Mouse (Mus musculus) bone marrow, adult 2 months (tissue): Measurements from ENCODE around the gene Tedc1.

Experiments
- CTCF ChIP-seq: fragments of 200-500 bp; IDR thresholded peaks from 2 replicates; pipeline ENCODE4 v1.5.1; 2011; ENCODE audit warnings: low read length, control low read depth; ENCODE audit not compliant: control insufficient read depth, insufficient read depth
- POLR2A ChIP-seq: fragments of 200-500 bp; IDR thresholded peaks from 2 replicates; pipeline ENCODE4 v1.6.1; 2011; ENCODE audit warnings: low read depth, mild to moderate bottlenecking, control low read depth, low read length, borderline replicate concordance; ENCODE audit not compliant: control insufficient read depth

DNA sequence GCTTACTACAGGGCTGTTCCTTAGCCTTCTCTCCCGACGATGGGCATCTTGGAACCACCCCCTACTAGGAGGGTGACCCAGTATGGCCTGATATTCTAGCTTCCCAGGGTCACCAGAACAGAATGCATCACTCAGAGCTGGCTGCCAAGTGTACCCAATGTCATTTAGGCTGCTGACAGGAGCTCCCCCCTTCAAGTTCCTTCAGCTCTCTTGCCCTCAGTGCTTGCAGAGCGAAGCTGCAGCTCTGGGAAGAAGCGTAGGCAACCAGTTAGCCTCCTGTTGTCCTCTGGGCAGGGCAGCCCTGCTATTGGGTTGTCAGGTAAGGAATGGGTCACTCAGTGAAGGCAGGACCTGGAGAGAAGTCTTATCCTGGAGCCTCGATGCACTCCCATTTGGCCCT lies 28.7 kb downstream of the Tedc1 start:
- TF ChIP-seq CTCF (no peak), POLR2A (no peak)
